Mouse (Mus musculus) heart, postnatal 0 days (tissue): ENCODE results near the gene Gnl2.

Source experiments
- CTCF ChIP-seq: IDR thresholded peaks from 2 replicates; pipeline ENCODE4 v1.5.1; 2016; ENCODE audit warnings: antibody characterized with exemption, control low read depth, low read depth
- EP300 ChIP-seq: IDR thresholded peaks from 2 replicates; pipeline ENCODE4 v1.6.1; 2016; ENCODE audit warnings: antibody characterized with exemption, low read depth

DNA sequence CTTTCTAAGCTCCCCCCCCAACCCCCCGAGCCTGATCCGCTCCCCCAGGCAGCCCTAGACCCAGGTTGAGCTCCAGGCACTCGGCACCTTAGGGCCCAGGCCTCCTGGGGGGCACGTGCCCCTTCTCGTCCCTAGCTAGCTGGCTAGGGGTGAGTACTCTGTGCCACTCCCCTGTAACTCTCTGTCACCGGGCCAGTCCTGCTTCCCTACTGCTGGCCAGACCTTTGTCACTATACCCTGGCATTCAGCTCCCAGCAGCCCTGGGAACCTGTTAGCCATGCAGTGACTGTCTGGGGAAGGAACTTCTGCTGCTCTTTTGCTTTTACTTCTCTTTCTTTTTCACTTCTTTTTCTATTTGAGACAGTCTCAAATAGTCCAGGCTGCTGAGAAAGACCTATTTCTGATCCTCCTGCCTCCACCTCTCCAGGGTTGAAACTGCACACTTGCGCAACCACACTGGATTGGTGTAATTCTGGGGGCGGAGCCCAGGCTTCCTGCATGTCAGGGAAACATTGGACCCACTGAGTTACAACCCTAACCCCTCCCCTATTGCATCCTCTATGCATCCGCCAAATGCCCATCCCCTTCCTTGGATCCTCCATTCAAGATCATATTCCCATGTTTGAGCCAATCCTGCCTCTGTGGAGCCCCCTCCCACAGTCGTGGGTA, 18.8 kb upstream of the Gnl2 start:
- TF ChIP-seq EP300 (no peak), CTCF (no peak)
